Mouse (Mus musculus) left cerebral cortex, adult 8-10 months (tissue): ENCODE results near the gene Pik3ap1. TPM values are rescaled to one million over a fixed set of nuclear protein-coding genes. Genes with fewer than 3 reads are reported as not detected.
A peak's percentile ranks its signal among the peaks of the same experiment; 100 is the strongest.

ENCODE experiments used
- DNase-seq, 2 experiments: peaks; one replicate each; pipeline ENCODE4 v3.0.0; 2022; ENCODE audit warnings: low spot score in 2 of 2
- total RNA-seq, 4 experiments: library from RNA; stranded (reverse); gene quantifications; 2 replicates each; pipeline ENCODE4 v1.2.4; 2022

The Pik3ap1 gene
- total RNA-seq, 4 experiments from 2014 or later = 2.3 to 5.0 (median 3.6) TPM

- DNase-seq = no peak
Observed at GRCm38 (mm10) chr19:41369557-41370460, 15.1 kb downstream of the Pik3ap1 start.

GRCm38 (mm10) chr19:41366854-41367517 lies 17.9 kb downstream of the Pik3ap1 start:
- no peak for DNase-seq

- DNase-seq = no peak
Observed at GRCm38 (mm10) chr19:41366192-41366853, 18.6 kb downstream of the Pik3ap1 start.

GRCm38 (mm10) chr19:41365570-41365969 lies 19.3 kb downstream of the Pik3ap1 start:
- no peak for DNase-seq

GRCm38 (mm10) chr19:41364509-41364908 lies 20.4 kb downstream of the Pik3ap1 start:
- DNase-seq = no peak

- no peak for DNase-seq
Observed at GRCm38 (mm10) chr19:41362963-41363362, 21.9 kb downstream of the Pik3ap1 start.

- DNase-seq = no peak
Observed at GRCm38 (mm10) chr19:41360459-41360858, 24.4 kb downstream of the Pik3ap1 start.

GRCm38 (mm10) chr19:41354287-41354951 lies 30.5 kb downstream of the Pik3ap1 start:
- DNase-seq = no peak

- DNase-seq = no peak
Observed at GRCm38 (mm10) chr19:41349624-41350023, 35.3 kb downstream of the Pik3ap1 start.

- no peak for DNase-seq
Observed at GRCm38 (mm10) chr19:41348161-41348560, 36.7 kb downstream of the Pik3ap1 start.

GRCm38 (mm10) chr19:41347326-41347725 lies 37.6 kb downstream of the Pik3ap1 start:
- no peak for DNase-seq

GRCm38 (mm10) chr19:41346099-41346850 lies 38.6 kb downstream of the Pik3ap1 start:
- no peak for DNase-seq

GRCm38 (mm10) chr19:41345028-41345741 lies 39.7 kb downstream of the Pik3ap1 start:
- no peak for DNase-seq

GRCm38 (mm10) chr19:41344666-41345027 lies 40.3 kb downstream of the Pik3ap1 start:
- DNase-seq = no peak

- no peak for DNase-seq
Observed at GRCm38 (mm10) chr19:41342592-41343090, 42.3 kb downstream of the Pik3ap1 start.

- no peak for DNase-seq
Observed at GRCm38 (mm10) chr19:41341677-41342076, 43.2 kb downstream of the Pik3ap1 start.

- DNase-seq = peak in 1 of 2 experiments; percentile 12
Observed at GRCm38 (mm10) chr19:41339020-41339836, 45.7 kb downstream of the Pik3ap1 start.

GRCm38 (mm10) chr19:41338379-41338778 lies 46.5 kb downstream of the Pik3ap1 start:
- no peak for DNase-seq

GRCm38 (mm10) chr19:41335721-41336120 lies 49.2 kb downstream of the Pik3ap1 start:
- DNase-seq = no peak
